Mouse (Mus musculus) liver, adult 2 months (tissue): Measurements from ENCODE around the gene Grip2.

ENCODE experiments used
- CTCF ChIP-seq: fragments of 200-500 bp; IDR thresholded peaks from 2 replicates; pipeline ENCODE4 v1.5.1; 2011; ENCODE audit warnings: low read depth, low read length, control low read depth
- POLR2A ChIP-seq: fragments of 200-500 bp; IDR thresholded peaks from 2 replicates; pipeline ENCODE4 v1.6.1; 2011; ENCODE audit warnings: low read length, control low read depth; ENCODE audit not compliant: insufficient read depth; ENCODE audit errors: extremely low read depth

DNA sequence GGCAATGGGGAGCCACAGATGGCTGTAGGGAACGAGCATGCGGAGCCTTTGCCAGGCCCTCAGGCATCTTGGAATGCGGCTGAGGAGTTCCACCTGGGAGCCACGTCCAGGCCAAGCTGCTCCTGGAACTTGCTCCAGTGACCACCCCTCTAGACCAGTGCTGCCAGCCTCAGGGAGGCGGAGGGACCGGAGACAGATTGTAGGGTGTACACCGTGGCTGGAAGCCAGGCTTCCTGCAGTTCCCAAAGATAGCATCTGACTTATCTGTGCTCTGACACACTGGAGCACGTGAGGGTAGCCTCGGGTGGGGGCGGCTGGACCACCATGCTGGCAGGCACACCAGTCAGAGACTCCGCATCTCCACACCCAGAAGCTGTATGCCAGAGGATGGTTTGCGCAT is 28.6 kb downstream of the Grip2 start:
- TF ChIP-seq CTCF: no peak
- TF ChIP-seq POLR2A: no peak
